Mouse (Mus musculus) heart, postnatal 0 days (tissue): Measurements from ENCODE around the gene Stard3nl. TPM values are rescaled to one million over a fixed set of nuclear protein-coding genes. Genes with fewer than 3 reads are reported as not detected.

Source experiments
- ATAC-seq: fragments of 200-750 bp; cut with Nextera tagmentation; 2 replicates; pipeline ENCODE4 v1.8.0; 2017; ENCODE audit warnings: low read depth, moderate number of reproducible peaks, moderate library complexity; ENCODE audit not compliant: insufficient read depth
- DNase-seq: peaks from one replicate; pipeline ENCODE4 v3.0.0-alpha.2; 2016; ENCODE audit warnings: low spot score
- H3K27ac ChIP-seq: fragments of 300-500 bp; sonication (generic); 2 replicates; pipeline ENCODE4 v1.5.1; 2014; ENCODE audit warnings: low read depth, mild to moderate bottlenecking
- H3K27me3 ChIP-seq: fragments of 300-500 bp; sonication (generic); 2 replicates; pipeline ENCODE4 v1.6.1; 2014; ENCODE audit warnings: low read length, mixed read lengths; ENCODE audit not compliant: control insufficient read depth, insufficient read depth
- H3K36me3 ChIP-seq: fragments of 300-500 bp; sonication (generic); replicated peaks from 2 replicates; pipeline ENCODE4 v1.6.1; 2014; ENCODE audit warnings: low read length, mixed read lengths; ENCODE audit not compliant: control insufficient read depth, insufficient read depth
- H3K4me1 ChIP-seq: fragments of 300-500 bp; sonication (generic); 2 replicates; pipeline ENCODE4 v1.6.1; 2014; ENCODE audit warnings: antibody characterized with exemption; ENCODE audit not compliant: control insufficient read depth, insufficient read depth
- H3K4me2 ChIP-seq: fragments of 300-500 bp; sonication (generic); 2 replicates; pipeline ENCODE4 v1.6.1; 2014; ENCODE audit warnings: low read depth, mild to moderate bottlenecking, low read length, moderate library complexity
- H3K4me3 ChIP-seq: fragments of 300-500 bp; sonication (generic); 2 replicates; pipeline ENCODE4 v1.5.1; 2014; ENCODE audit warnings: low read depth, low read length
- H3K9ac ChIP-seq: fragments of 300-500 bp; sonication (generic); replicated peaks from 2 replicates; pipeline ENCODE4 v1.6.1; 2014; ENCODE audit warnings: low read depth, low read length, mixed read lengths
- H3K9me3 ChIP-seq: fragments of 300-500 bp; sonication (generic); replicated peaks from 2 replicates; pipeline ENCODE4 v1.6.1; 2016; ENCODE audit warnings: low read length; ENCODE audit not compliant: control insufficient read depth
- CTCF ChIP-seq: IDR thresholded peaks from 2 replicates; pipeline ENCODE4 v1.5.1; 2016; ENCODE audit warnings: antibody characterized with exemption, control low read depth, low read depth
- EP300 ChIP-seq: IDR thresholded peaks from 2 replicates; pipeline ENCODE4 v1.6.1; 2016; ENCODE audit warnings: antibody characterized with exemption, low read depth
- WGBS: fragments of 180-500 bp; shearing (Covaris S2); extraction: QIAGEN DNeasy Blood & Tissue Kit; methylation state at CpG from one replicate; pipeline ENCODE4 v1.1.7; 2014; 5-methylcytosine and 5-hydroxymethylcytosine counted together
- polyA plus RNA-seq: library from polyadenylated mRNA; unstranded; fragments of >200 nt; fragmentation: Nextera tagmentation; extraction: Ambion mirVana; gene quantifications from 2 replicates; pipeline ENCODE4 v1.2.1, GENCODE M21; 2015
- total RNA-seq: library from RNA; depleted of rRNA; stranded (reverse); fragments of >200 nt; gene quantifications from 2 replicates; pipeline ENCODE4 v1.2.3, GENCODE M21; 2014; ENCODE audit warnings: low replicate concordance

Gene Stard3nl
- total and polyA plus RNA-seq, 2 experiments from 2014 or later: 18.7 to 48.3 TPM

- DNase-seq (no peak), ATAC-seq (no peak)
- H3K27me3 ChIP-seq: no peaks in the 10 kb centered on the region
- no peaks in the 10 kb centered on the region for H3K4me1 ChIP-seq
- no peaks in the 10 kb centered on the region for H3K9me3 ChIP-seq
- H3K4me3 ChIP-seq: no peak overlapping the region
- WGBS: 81% methylated on average over 2 of the region's 2 CpGs
- H3K27ac ChIP-seq: no peak overlapping the region
- no peaks in the 10 kb centered on the region for H3K36me3 ChIP-seq
- H3K4me2 ChIP-seq: no peak overlapping the region
- TF ChIP-seq EP300 (no peak), CTCF (no peak)
- H3K9ac ChIP-seq: no peak overlapping the region
Observed at GRCm38 (mm10) chr13:19407953-19408352, 12.4 kb upstream of the Stard3nl start.

GRCm38 (mm10) chr13:19404623-19405022 lies 9.0 kb upstream of the Stard3nl start:
- 79% methylated on average over 2 of the region's 2 CpGs for WGBS

DNA sequence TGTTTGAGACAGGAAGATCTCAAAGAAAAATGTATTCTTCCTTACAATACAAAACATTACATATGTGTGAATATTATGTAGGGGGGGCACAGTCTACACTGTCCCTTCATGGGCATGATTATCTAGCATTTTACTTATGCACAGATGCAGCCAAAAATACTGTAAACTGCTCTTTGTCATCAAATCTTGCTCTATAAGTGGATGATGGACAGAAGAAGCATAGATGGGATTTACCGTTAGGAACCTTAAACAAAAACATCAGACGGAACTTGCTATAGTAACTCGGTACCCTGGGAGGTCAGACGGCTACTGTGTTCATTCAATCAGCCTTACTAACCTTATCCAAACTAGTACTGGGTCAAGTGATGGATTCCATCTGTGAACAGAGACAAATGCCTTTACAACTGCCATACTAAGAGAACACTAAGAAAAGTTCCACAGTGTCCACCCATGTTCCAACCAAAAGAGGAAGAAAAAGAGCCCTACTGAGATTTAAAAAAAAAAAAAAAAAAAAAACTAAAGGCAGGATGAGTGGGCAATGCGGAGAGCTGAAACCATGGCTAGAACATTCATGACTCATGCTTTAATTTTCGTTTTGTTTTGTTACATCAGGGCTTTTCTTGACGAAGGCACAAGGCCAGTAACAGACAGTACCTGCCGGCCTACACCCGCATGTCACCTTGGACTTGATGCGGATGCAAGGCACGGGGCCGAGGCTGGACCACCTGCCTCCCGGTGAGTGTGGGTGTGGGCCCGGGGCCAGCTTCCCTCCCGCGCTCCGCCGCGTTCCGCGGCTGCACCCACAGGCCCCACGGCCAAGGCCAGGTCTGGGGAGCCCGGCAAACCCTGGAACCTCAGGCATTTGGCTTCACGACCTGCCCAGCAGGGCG lies 552 bp downstream of the Stard3nl start:
- Histone ChIP-seq H3K27me3 (no peaks in the 10 kb centered on the region), H3K36me3 (no peaks in the 10 kb centered on the region), H3K4me2 (peak overlapping the region; percentile 63), H3K4me3 (peak overlapping the region; percentile 94), H3K9me3 (no peaks in the 10 kb centered on the region), H3K4me1 (peaks cover 10% of the 10 kb centered on the region), H3K9ac (peak overlapping the region; percentile 85), H3K27ac (peak overlapping the region; percentile 74)
- peak; percentile 50 for DNase-seq
- no peak for TF ChIP-seq CTCF
- no peak for TF ChIP-seq EP300
- peak; percentile 52 for ATAC-seq
- under 1% methylated on average over 25 of the region's 25 CpGs for WGBS

More at GRCm38 (mm10) chr13:19404623-19405022, 9.0 kb upstream of the Stard3nl start:
- ATAC-seq (no peak), DNase-seq (no peak)
- no peak overlapping the region for H3K9ac ChIP-seq
- H3K4me3 ChIP-seq: no peak overlapping the region
- H3K27ac ChIP-seq: no peak overlapping the region
- H3K27me3 ChIP-seq: no peaks in the 10 kb centered on the region
- TF ChIP-seq CTCF (no peak), EP300 (no peak)
- H3K36me3 ChIP-seq: no peaks in the 10 kb centered on the region
- H3K4me2 ChIP-seq: no peak overlapping the region
- no peaks in the 10 kb centered on the region for H3K9me3 ChIP-seq
- no peaks in the 10 kb centered on the region for H3K4me1 ChIP-seq

DNA sequence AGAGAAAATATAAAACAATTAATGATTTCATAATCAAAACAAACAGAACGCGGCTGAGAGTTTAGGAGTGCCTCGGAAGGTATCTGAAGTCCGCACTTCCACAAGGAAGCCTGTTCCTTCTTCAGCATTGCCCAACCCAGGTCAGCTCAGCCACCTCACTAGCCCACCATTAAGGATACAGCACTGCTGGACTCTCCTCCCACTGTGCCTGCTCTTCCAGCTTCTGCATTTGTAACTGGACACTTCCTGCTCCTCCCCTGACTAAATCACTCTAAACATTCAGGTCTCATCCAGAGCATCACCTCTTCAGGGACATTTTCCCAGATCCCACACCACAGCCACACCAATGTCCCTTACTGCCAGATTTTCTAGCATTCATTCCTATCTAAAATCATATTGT lies 1.4 kb downstream of the Stard3nl start:
- Histone ChIP-seq H3K27ac (no peak overlapping the region), H3K9me3 (no peaks in the 10 kb centered on the region), H3K9ac (no peak overlapping the region), H3K4me2 (peak overlapping the region; percentile 63), H3K36me3 (no peaks in the 10 kb centered on the region), H3K4me3 (no peak overlapping the region), H3K4me1 (peaks cover 10% of the 10 kb centered on the region), H3K27me3 (no peaks in the 10 kb centered on the region)
- WGBS: 38% methylated on average over 4 of the region's 4 CpGs
- no peak for TF ChIP-seq EP300
- TF ChIP-seq CTCF: no peak
- no peak for ATAC-seq
- DNase-seq: peak; percentile 22

DNA sequence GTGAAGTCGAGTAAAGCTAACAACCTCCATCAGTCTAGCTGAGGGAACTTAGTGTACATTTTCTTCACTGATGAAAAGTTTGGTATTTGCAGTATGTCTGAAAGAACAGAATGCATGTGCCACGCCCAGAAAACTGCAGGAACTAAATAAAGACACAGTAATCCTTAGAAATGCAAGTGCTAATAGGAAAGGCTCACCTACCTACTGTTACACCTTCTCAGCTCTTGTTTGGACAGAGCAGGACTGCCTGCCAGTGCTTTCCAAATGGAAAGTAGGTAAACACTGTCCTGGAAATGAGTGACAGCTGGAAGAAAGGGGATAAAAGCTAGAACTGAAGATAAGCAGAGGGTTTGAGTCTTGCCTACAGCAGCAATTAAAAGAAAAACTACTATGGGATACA lies 1.9 kb downstream of the Stard3nl start:
- no peak overlapping the region for H3K27ac ChIP-seq
- no peak overlapping the region for H3K4me3 ChIP-seq
- WGBS: 55% methylated on average over 2 of the region's 2 CpGs
- H3K9me3 ChIP-seq: no peaks in the 10 kb centered on the region
- no peak overlapping the region for H3K9ac ChIP-seq
- H3K27me3 ChIP-seq: no peaks in the 10 kb centered on the region
- peak overlapping the region; percentile 63; the same call in 1 of the 2 replicates for H3K4me2 ChIP-seq
- H3K4me1 ChIP-seq: peaks cover 10% of the 10 kb centered on the region
- no peaks in the 10 kb centered on the region for H3K36me3 ChIP-seq
- no peak for TF ChIP-seq EP300
- TF ChIP-seq CTCF: no peak
- DNase-seq: no peak
- no peak for ATAC-seq
